ENCODE assay signal across 28 mouse cellular contexts in the genomic region with DNA sequence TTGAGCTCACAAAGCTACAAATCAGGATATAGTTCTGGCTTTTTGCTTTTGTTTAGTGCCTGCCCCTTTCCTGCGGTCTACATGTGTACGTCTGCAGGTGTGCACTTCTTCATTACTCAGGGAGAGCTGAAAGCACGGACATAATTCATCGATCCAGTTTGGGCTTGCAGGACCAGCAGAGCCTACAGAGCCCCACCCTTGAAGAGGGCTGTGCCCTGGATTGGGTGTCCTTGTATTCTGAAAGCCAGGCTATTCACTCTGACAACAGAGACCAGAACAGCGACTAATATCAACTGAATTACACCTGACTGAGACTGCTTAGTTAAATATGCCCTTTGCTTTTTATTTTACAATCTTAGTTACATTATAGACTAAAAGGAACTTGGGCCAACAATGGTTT.
A peak's percentile ranks its signal among the peaks of the same experiment; 100 is the strongest.
DNase-seq lines count a peak whose midpoint lies in the region; ATAC-seq lines count a peak whose summit lies in the region.
"Had no signal": no experiment of that assay in that cellular context is flagged by ENCODE, and none has a peak within 500 bp of the region (broad histone marks: within the 10 kb centered on the region; RNA-seq: fewer than 3 reads in every experiment).

No protein-coding gene starts in this region.

- H3K27me3 ChIP-seq in intestine, embryonic 15.5 days (replicated peaks): no peaks in the 10 kb centered on the region
- no peaks in the 10 kb centered on the region for H3K27me3 ChIP-seq in stomach, embryonic 16.5 days (ENCODE audit: control insufficient read depth, insufficient read depth, low read length)
- H3K27me3 ChIP-seq in liver, embryonic 11.5 days (replicated peaks; ENCODE audit: control insufficient read depth, insufficient read depth, low read length): no peaks in the 10 kb centered on the region
- peaks cover 17% of the 10 kb centered on the region for H3K27me3 ChIP-seq in heart, embryonic 12.5 days (replicated peaks)
- H3K27me3 ChIP-seq: embryonic facial prominence, embryonic 12.5 days; hindbrain, embryonic 13.5 days; Patski had no signal

- H3K9me3 ChIP-seq in intestine, embryonic 15.5 days: no peaks in the 10 kb centered on the region
- H3K9me3 ChIP-seq in stomach, embryonic 16.5 days (replicated peaks; ENCODE audit: control insufficient read depth, low read length): peaks cover 5% of the 10 kb centered on the region; the same call in 1 of the 2 replicates
- no peaks in the 10 kb centered on the region for H3K9me3 ChIP-seq in liver, embryonic 11.5 days (ENCODE audit: control insufficient read depth, low read length)
- 0 out of 2 replicates have a peak, but pooled peaks cover 6% of the 10 kb centered on the region for H3K9me3 ChIP-seq in heart, embryonic 12.5 days (replicated peaks)
- H3K9me3 ChIP-seq: embryonic facial prominence, embryonic 12.5 days; embryonic facial prominence, embryonic 15.5 days; heart, embryonic 15.5 days; hindbrain, embryonic 13.5 days had no signal

- H3K4me3 ChIP-seq in intestine, embryonic 15.5 days (replicated peaks): no peak overlapping the region
- H3K4me3 ChIP-seq in stomach, embryonic 16.5 days (replicated peaks; ENCODE audit: low read length): no peak overlapping the region
- no peak overlapping the region for H3K4me3 ChIP-seq in liver, embryonic 11.5 days (ENCODE audit: low read depth, low read length)
- no peak overlapping the region for H3K4me3 ChIP-seq in heart, embryonic 12.5 days
- H3K4me3 ChIP-seq: embryonic facial prominence, embryonic 12.5 days; embryonic facial prominence, embryonic 15.5 days; gastrocnemius, adult 2 months; heart, embryonic 15.5 days; hindbrain, embryonic 10.5 days; hindbrain, embryonic 13.5 days had no signal

- H3K9ac ChIP-seq in intestine, embryonic 15.5 days: no peak overlapping the region
- no peak overlapping the region for H3K9ac ChIP-seq in stomach, embryonic 16.5 days (ENCODE audit: low read length)
- H3K9ac ChIP-seq in liver, embryonic 11.5 days (ENCODE audit: low read depth, low read length): no peak overlapping the region
- H3K9ac ChIP-seq in heart, embryonic 12.5 days: no peak overlapping the region
- H3K9ac ChIP-seq: embryonic facial prominence, embryonic 12.5 days; embryonic facial prominence, embryonic 15.5 days; forebrain, postnatal 0 days; heart, embryonic 15.5 days; hindbrain, embryonic 13.5 days had no signal

- no peaks in the 10 kb centered on the region for H3K36me3 ChIP-seq in intestine, embryonic 15.5 days
- no peaks in the 10 kb centered on the region for H3K36me3 ChIP-seq in stomach, embryonic 16.5 days (ENCODE audit: control insufficient read depth, insufficient read depth, low read length)
- no peaks in the 10 kb centered on the region for H3K36me3 ChIP-seq in liver, embryonic 11.5 days (ENCODE audit: control insufficient read depth, insufficient read depth, low read length)
- H3K36me3 ChIP-seq in heart, embryonic 12.5 days: no peaks in the 10 kb centered on the region
- H3K36me3 ChIP-seq: embryonic facial prominence, embryonic 12.5 days; embryonic facial prominence, embryonic 15.5 days; G1E; heart, embryonic 15.5 days; hindbrain, embryonic 13.5 days had no signal

- H3K4me1 ChIP-seq in intestine, embryonic 15.5 days (replicated peaks): peaks cover 3% of the 10 kb centered on the region; the same call in 1 of the 2 replicates
- no peaks in the 10 kb centered on the region for H3K4me1 ChIP-seq in stomach, embryonic 16.5 days (ENCODE audit: control insufficient read depth, insufficient read depth, low read length)
- no peaks in the 10 kb centered on the region for H3K4me1 ChIP-seq in liver, embryonic 11.5 days (replicated peaks; ENCODE audit: control insufficient read depth, insufficient read depth, low read length)
- peaks cover 5% of the 10 kb centered on the region; the same call in 1 of the 2 replicates for H3K4me1 ChIP-seq in heart, embryonic 12.5 days (replicated peaks)
- H3K4me1 ChIP-seq: embryonic facial prominence, embryonic 12.5 days; embryonic facial prominence, embryonic 15.5 days; heart, embryonic 15.5 days had no signal

- peak; percentile 86 for ATAC-seq in intestine, embryonic 15.5 days
- peak; percentile 76; the same call in 1 of the 2 replicates for ATAC-seq in stomach, embryonic 16.5 days (ENCODE audit: insufficient read depth, low FRiP score)
- no peak for ATAC-seq in liver, embryonic 11.5 days (replicated peaks; ENCODE audit: low FRiP score)
- ATAC-seq in heart, embryonic 12.5 days (ENCODE audit: insufficient number of reproducible peaks, low FRiP score): no peak
- ATAC-seq: forebrain, embryonic 14.5 days; forebrain, postnatal 0 days; hindbrain, embryonic 16.5 days; Patski had no signal

- peak; percentile 37 for DNase-seq in large intestine, adult 2 months (ENCODE audit: low read depth, low spot score)
- no peak for DNase-seq in cerebellum, postnatal 14 days
- no peak for DNase-seq in liver, embryonic 11.5 days (ENCODE audit: low spot score)
- DNase-seq: adrenal gland, postnatal 10 days; adrenal gland, postnatal 36 days; B cell, adult 2 months; cerebellum, adult 18-20 months; cerebellum, adult 9-10 months; cerebellum, postnatal 25 days; forebrain, postnatal 0 days; gastrocnemius, adult 2 months; gastrocnemius, postnatal 14 days; heart, adult 11 months; heart, postnatal 10 days; heart, postnatal 36 days had no signal

- peak overlapping the region; percentile 32; the same call in 1 of the 2 replicates for H3K27ac ChIP-seq in intestine, embryonic 15.5 days
- peak overlapping the region; percentile 33 for H3K27ac ChIP-seq in stomach, embryonic 16.5 days (ENCODE audit: low read length)
- no peak overlapping the region for H3K27ac ChIP-seq in liver, embryonic 11.5 days (ENCODE audit: low read depth, low read length)
- no peak overlapping the region for H3K27ac ChIP-seq in heart, embryonic 12.5 days (ENCODE audit: poor library complexity, severe bottlenecking)
- H3K27ac ChIP-seq: embryonic facial prominence, embryonic 12.5 days; embryonic facial prominence, embryonic 15.5 days; gastrocnemius, adult 2 months; heart, embryonic 15.5 days; hindbrain, embryonic 10.5 days; hindbrain, embryonic 13.5 days had no signal

- 60% methylated on average over 5 of the region's 5 CpGs for WGBS in intestine, embryonic 15.5 days
- 35% methylated on average over 5 of the region's 5 CpGs for WGBS in large intestine, adult 2 months
- 62% methylated on average over 5 of the region's 5 CpGs for WGBS in stomach, embryonic 16.5 days
- WGBS in liver, embryonic 11.5 days: 87% methylated on average over 5 of the region's 5 CpGs
- 86% methylated on average over 5 of the region's 5 CpGs for WGBS in heart, embryonic 12.5 days

- no peak overlapping the region for H3K4me2 ChIP-seq in intestine, embryonic 15.5 days (replicated peaks)
- no peak overlapping the region for H3K4me2 ChIP-seq in stomach, embryonic 16.5 days (ENCODE audit: low read depth, low read length)
- no peak overlapping the region for H3K4me2 ChIP-seq in liver, embryonic 11.5 days
- H3K4me2 ChIP-seq in heart, embryonic 12.5 days: no peak overlapping the region
- H3K4me2 ChIP-seq: embryonic facial prominence, embryonic 12.5 days; embryonic facial prominence, embryonic 15.5 days; heart, embryonic 11.5 days; heart, embryonic 15.5 days; hindbrain, embryonic 13.5 days had no signal

Comparison
In these comparisons a context has a peak if more than half of its experiments do, and no peak if none do; other contexts are left out.
1. ATAC-seq: peak in intestine, embryonic 15.5 days (single experiment) and stomach, embryonic 16.5 days (single experiment); none in liver, embryonic 11.5 days (single experiment) and heart, embryonic 12.5 days (single experiment).
2. H3K27ac ChIP-seq: peak in intestine, embryonic 15.5 days (single experiment) and stomach, embryonic 16.5 days (single experiment); none in liver, embryonic 11.5 days (single experiment) and heart, embryonic 12.5 days (single experiment).